Mouse (Mus musculus) liver, embryonic 11.5 days (tissue): ENCODE data around the gene Mettl5. TPM values are rescaled to one million over a fixed set of nuclear protein-coding genes. Genes with fewer than 3 reads are reported as not detected.

Source experiments
- ATAC-seq: fragments of 200-750 bp; cut with Nextera tagmentation; replicated peaks from 2 replicates; pipeline ENCODE4 v1.8.0; 2017; ENCODE audit warnings: moderate number of reproducible peaks, mild to moderate bottlenecking, moderate TSS enrichment, moderate library complexity; ENCODE audit not compliant: low FRiP score
- DNase-seq: peaks from one replicate; pipeline ENCODE4 v3.0.0-alpha.2; 2017; ENCODE audit warnings: low spot score
- H3K27ac ChIP-seq: fragments of 300-500 bp; sonication (generic); 2 replicates; pipeline ENCODE4 v1.5.1; 2014; ENCODE audit warnings: mild to moderate bottlenecking, low read depth, low read length, control low read depth
- H3K27me3 ChIP-seq: fragments of 300-500 bp; sonication (generic); replicated peaks from 2 replicates; pipeline ENCODE4 v1.6.1; 2014; ENCODE audit warnings: low read length, mixed read lengths; ENCODE audit not compliant: control insufficient read depth, insufficient read depth
- H3K36me3 ChIP-seq: fragments of 300-500 bp; sonication (generic); 2 replicates; pipeline ENCODE4 v1.6.1; 2014; ENCODE audit warnings: mild to moderate bottlenecking, low read length, moderate library complexity, mixed read lengths; ENCODE audit not compliant: control insufficient read depth, insufficient read depth
- H3K4me1 ChIP-seq: fragments of 300-500 bp; sonication (generic); replicated peaks from 2 replicates; pipeline ENCODE4 v1.6.1; 2014; ENCODE audit warnings: low read length, mixed read lengths; ENCODE audit not compliant: control insufficient read depth, insufficient read depth
- H3K4me2 ChIP-seq: fragments of 300-500 bp; sonication (generic); 2 replicates; pipeline ENCODE4 v1.6.1; 2014; ENCODE audit warnings: mild to moderate bottlenecking, control low read depth, moderate library complexity
- H3K4me3 ChIP-seq: fragments of 300-500 bp; sonication (generic); 2 replicates; pipeline ENCODE4 v1.5.1; 2014; ENCODE audit warnings: low read depth, low read length, control low read depth
- H3K9ac ChIP-seq: fragments of 300-500 bp; sonication (generic); 2 replicates; pipeline ENCODE4 v1.6.1; 2014; ENCODE audit warnings: low read depth, low read length, control low read depth
- H3K9me3 ChIP-seq: fragments of 300-500 bp; sonication (generic); 2 replicates; pipeline ENCODE4 v1.6.1; 2016; ENCODE audit warnings: low read length, inconsistent platforms, mixed read lengths; ENCODE audit not compliant: control insufficient read depth
- WGBS: fragments of 180-500 bp; shearing (Covaris S2); extraction: QIAGEN DNeasy Blood & Tissue Kit; methylation state at CpG from one replicate; pipeline ENCODE4 v1.1.7; 2014; 5-methylcytosine and 5-hydroxymethylcytosine counted together
- polyA plus RNA-seq: library from polyadenylated mRNA; unstranded; fragments of >200 nt; fragmentation: Nextera tagmentation; extraction: Ambion mirVana; gene quantifications from 2 replicates; pipeline ENCODE4 v1.2.1, GENCODE M21; 2014

Mettl5 gene
- polyA plus RNA-seq, 1 experiment from 2014 or later = 68.1 TPM

- H3K4me3 ChIP-seq = no peak overlapping the region
- H3K9ac ChIP-seq = no peak overlapping the region
- H3K4me2 ChIP-seq = no peak overlapping the region
- no peaks in the 10 kb centered on the region for H3K27me3 ChIP-seq
- ATAC-seq = no peak
- no peaks in the 10 kb centered on the region for H3K9me3 ChIP-seq
- H3K36me3 ChIP-seq = peaks cover 16% of the 10 kb centered on the region
- no peak overlapping the region for H3K27ac ChIP-seq
- H3K4me1 ChIP-seq = no peaks in the 10 kb centered on the region
- no peak for DNase-seq
Observed at GRCm38 (mm10) chr2:69838707-69839106, 46.7 kb downstream of the Mettl5 start.

- Histone ChIP-seq H3K4me1 (no peaks in the 10 kb centered on the region), H3K36me3 (peaks cover 23% of the 10 kb centered on the region), H3K27me3 (no peaks in the 10 kb centered on the region), H3K4me3 (no peak overlapping the region), H3K4me2 (no peak overlapping the region), H3K27ac (no peak overlapping the region), H3K9me3 (no peaks in the 10 kb centered on the region), H3K9ac (no peak overlapping the region)
- no peak for DNase-seq
- ATAC-seq = peak; percentile 70
- WGBS = 37% methylated on average over 3 of the region's 3 CpGs
Observed at GRCm38 (mm10) chr2:69837996-69838395, 47.4 kb downstream of the Mettl5 start.

GRCm38 (mm10) chr2:69837244-69837967, 48.0 kb downstream of the Mettl5 start:
- Histone ChIP-seq H3K27me3 (no peaks in the 10 kb centered on the region), H3K36me3 (peaks cover 26% of the 10 kb centered on the region), H3K9me3 (no peaks in the 10 kb centered on the region), H3K27ac (no peak overlapping the region), H3K4me3 (no peak overlapping the region), H3K9ac (no peak overlapping the region), H3K4me2 (no peak overlapping the region), H3K4me1 (no peaks in the 10 kb centered on the region)
- 67% methylated on average over 7 of the region's 7 CpGs for WGBS
- ATAC-seq (peak; percentile 48), DNase-seq (no peak)

GRCm38 (mm10) chr2:69830116-69830515, 55.3 kb downstream of the Mettl5 start:
- no peak for DNase-seq
- WGBS = 77% methylated on average over 8 of the region's 8 CpGs
- Histone ChIP-seq H3K27ac (no peak overlapping the region; the same call in 1 of the 2 replicates), H3K4me3 (no peak overlapping the region), H3K4me2 (no peak overlapping the region), H3K9ac (no peak overlapping the region), H3K27me3 (no peaks in the 10 kb centered on the region), H3K36me3 (peaks cover 40% of the 10 kb centered on the region), H3K9me3 (no peaks in the 10 kb centered on the region), H3K4me1 (peaks cover 10% of the 10 kb centered on the region; the same call in 1 of the 2 replicates)
- ATAC-seq = no peak

- Histone ChIP-seq H3K27me3 (no peaks in the 10 kb centered on the region), H3K9ac (no peak overlapping the region), H3K4me2 (no peak overlapping the region), H3K4me3 (no peak overlapping the region), H3K27ac (no peak overlapping the region; the same call in 1 of the 2 replicates), H3K9me3 (no peaks in the 10 kb centered on the region), H3K4me1 (peaks cover 11% of the 10 kb centered on the region; the same call in 1 of the 2 replicates), H3K36me3 (peaks cover 36% of the 10 kb centered on the region)
- ATAC-seq (peak; percentile 87), DNase-seq (no peak)
- 65% methylated on average over 2 of the region's 2 CpGs for WGBS
Observed at GRCm38 (mm10) chr2:69829680-69830079, 55.7 kb downstream of the Mettl5 start.

GRCm38 (mm10) chr2:69828031-69828430, 57.4 kb downstream of the Mettl5 start:
- no peak for ATAC-seq
- Histone ChIP-seq H3K27me3 (no peaks in the 10 kb centered on the region), H3K4me2 (no peak overlapping the region), H3K9ac (no peak overlapping the region), H3K4me3 (no peak overlapping the region), H3K36me3 (peaks cover 23% of the 10 kb centered on the region), H3K27ac (no peak overlapping the region), H3K4me1 (peaks cover 17% of the 10 kb centered on the region), H3K9me3 (no peaks in the 10 kb centered on the region)
- WGBS = 55% methylated on average over 7 of the region's 7 CpGs
- DNase-seq = no peak

- H3K9ac ChIP-seq = no peak overlapping the region
- peaks cover 19% of the 10 kb centered on the region for H3K36me3 ChIP-seq
- DNase-seq = no peak
- no peak overlapping the region; the same call in 1 of the 2 replicates for H3K27ac ChIP-seq
- H3K9me3 ChIP-seq = no peaks in the 10 kb centered on the region
- no peaks in the 10 kb centered on the region for H3K27me3 ChIP-seq
- H3K4me2 ChIP-seq = no peak overlapping the region
- 78% methylated on average over 2 of the region's 2 CpGs for WGBS
- no peak for ATAC-seq
- H3K4me3 ChIP-seq = no peak overlapping the region
- H3K4me1 ChIP-seq = peaks cover 17% of the 10 kb centered on the region
Observed at GRCm38 (mm10) chr2:69826380-69826779, 59.0 kb downstream of the Mettl5 start.

- no peaks in the 10 kb centered on the region for H3K9me3 ChIP-seq
- H3K27ac ChIP-seq = no peak overlapping the region
- no peak overlapping the region for H3K4me3 ChIP-seq
- no peak overlapping the region for H3K4me2 ChIP-seq
- H3K4me1 ChIP-seq = peaks cover 17% of the 10 kb centered on the region
- H3K9ac ChIP-seq = no peak overlapping the region
- no peaks in the 10 kb centered on the region for H3K27me3 ChIP-seq
- peaks cover 16% of the 10 kb centered on the region for H3K36me3 ChIP-seq
- no peak for DNase-seq
- 84% methylated on average over 10 of the region's 10 CpGs for WGBS
- ATAC-seq = no peak
Observed at GRCm38 (mm10) chr2:69825898-69826297, 59.5 kb downstream of the Mettl5 start.

GRCm38 (mm10) chr2:69823129-69823677, 62.2 kb downstream of the Mettl5 start:
- Histone ChIP-seq H3K4me2 (peak overlapping the region; percentile 60), H3K4me1 (peaks cover 24% of the 10 kb centered on the region), H3K9me3 (no peaks in the 10 kb centered on the region), H3K9ac (peak overlapping the region; percentile 85), H3K27ac (peak overlapping the region; percentile 79), H3K27me3 (no peaks in the 10 kb centered on the region), H3K4me3 (peak overlapping the region; percentile 85), H3K36me3 (peaks cover 12% of the 10 kb centered on the region)
- WGBS = 2% methylated on average over 45 of the region's 45 CpGs
- peak; percentile 74 for ATAC-seq
- DNase-seq = peak; percentile 62
